Mouse (Mus musculus) regulatory T cell (primary cell): Measurements from ENCODE around the gene Neb.

ENCODE experiments used
- in situ Hi-C: fragments of 300-600 bp; cut with MboI, MseI; formaldehyde crosslinking; loops from one replicate; pipeline ENCODE4 v1.15.1; 2025; ENCODE audit warnings: high pct_unique_total_duplicates

Neb gene

DNA sequence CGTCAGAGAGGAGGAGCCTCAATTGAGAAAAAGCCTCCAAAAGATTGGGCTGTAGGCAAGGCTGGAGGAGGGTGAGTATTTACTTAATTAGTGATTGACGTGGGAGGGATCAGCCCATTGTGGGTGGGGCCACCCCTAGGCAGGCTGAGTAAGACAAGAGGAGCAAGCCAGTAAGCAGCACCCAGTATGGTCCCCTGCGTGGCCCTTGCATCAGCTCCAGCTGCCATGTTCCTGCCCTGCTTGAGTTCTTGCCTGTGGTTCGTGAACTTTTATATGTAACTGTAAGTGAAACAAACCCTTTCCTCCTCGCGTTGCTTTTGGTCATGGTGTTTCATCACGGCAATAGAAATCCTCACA is at the start of gene Neb:
Neb (minus strand) TSS at position 27 of the 357 bp plus-strand sequence.
- in situ Hi-C loops = loop anchor here (5.0 kb wide), 1 partner anchor 34 kb away; no protein-coding TSS in a partner anchor

DNA sequence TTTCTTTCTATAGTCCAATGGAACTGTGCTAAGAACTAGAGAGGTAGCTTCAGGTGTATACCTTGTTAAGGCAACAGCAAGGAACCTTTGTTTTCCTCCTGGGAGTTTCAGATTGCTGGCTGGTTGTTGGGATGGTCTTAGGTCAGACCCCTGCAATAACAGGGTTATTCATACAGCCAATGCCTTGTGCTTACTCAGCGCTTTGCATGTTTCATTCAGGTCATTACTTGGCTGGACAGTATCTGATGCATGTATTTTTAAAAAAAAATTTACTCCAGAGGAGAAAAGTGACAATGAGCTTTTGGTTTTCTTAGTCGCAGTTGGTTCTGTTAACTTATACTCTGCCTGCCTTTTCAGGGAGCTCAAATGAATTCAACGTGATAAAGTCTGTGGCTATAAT is 49.1 kb upstream of the Neb start:
- in situ Hi-C loops = no loop called here

DNA sequence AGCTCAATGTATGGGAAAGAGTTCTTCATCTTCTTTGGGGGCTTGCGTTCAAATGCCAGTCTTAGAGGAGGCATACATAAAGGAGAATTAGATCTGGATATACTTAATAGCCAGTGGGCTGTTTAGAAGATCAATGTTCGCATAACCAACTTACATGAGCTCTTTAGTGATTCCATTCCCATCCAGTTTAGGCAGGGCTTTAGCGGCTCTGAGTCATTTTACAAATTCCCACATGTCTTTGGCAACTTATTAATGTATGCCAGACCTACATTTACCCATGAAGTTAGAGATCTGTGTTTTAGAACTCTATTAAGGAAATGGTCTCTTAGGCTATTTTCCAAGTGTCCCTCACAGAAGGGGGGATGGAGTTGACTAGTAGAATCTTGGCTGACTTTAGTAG is 47.8 kb upstream of the Neb start:
- in situ Hi-C loops = no loop called here

DNA sequence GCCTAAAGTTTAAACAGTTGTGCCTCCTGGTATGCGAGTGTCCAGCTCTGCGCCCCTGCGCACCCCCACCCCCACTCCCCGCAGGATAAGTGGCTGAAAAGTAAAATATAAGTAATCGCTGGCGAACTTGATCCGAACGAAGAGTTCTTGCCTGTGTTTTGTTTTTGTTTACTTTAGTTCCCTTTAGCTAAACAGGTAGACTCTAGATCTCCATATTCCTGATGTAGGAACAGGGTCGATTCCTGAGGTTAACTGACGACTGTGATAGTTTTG is 47.2 kb upstream of the Neb start:
- in situ Hi-C loops = no loop called here

DNA sequence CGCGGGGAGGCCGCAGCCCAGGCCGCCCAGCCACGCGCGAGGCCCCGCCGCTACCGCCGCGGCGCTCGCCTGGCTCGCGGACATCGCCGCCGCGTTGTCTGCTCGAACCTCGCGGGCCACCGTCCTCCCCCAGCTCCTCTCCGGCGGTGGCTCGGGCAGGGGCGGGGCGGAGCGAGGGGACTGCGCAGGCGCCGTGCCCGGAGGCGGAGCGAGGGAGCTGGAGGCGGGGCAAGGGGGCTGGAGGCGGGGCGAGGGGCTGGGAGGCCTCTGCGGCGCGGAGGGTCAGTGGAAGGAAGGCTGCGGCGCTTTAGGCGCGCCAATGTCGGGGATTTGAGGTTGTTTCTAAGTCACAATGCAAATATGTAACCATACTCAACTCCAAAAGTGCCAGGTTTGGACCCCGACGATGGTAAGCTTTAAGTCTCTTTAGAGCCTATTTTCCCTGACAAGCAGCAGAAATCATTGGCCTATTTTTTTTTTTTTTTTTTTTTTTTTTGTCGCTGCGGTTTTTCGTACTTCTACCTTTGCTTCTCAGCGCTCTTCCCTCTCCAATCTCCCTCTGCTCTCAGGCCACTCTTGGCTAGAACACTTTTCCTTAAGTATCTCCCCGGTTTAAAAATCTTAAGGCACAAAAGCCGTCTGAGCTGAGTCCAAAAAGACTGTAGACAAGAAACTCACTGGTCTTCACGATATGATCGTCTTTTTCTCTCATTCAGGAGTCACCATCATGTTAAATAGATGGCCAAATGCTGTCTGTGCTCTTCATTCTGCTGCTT is 46.7 kb upstream of the Neb start, which contains the start of gene Arl5a:
Arl5a (minus strand) TSS at position 155 of the 776 bp plus-strand sequence.
- in situ Hi-C loops = no loop called here

DNA sequence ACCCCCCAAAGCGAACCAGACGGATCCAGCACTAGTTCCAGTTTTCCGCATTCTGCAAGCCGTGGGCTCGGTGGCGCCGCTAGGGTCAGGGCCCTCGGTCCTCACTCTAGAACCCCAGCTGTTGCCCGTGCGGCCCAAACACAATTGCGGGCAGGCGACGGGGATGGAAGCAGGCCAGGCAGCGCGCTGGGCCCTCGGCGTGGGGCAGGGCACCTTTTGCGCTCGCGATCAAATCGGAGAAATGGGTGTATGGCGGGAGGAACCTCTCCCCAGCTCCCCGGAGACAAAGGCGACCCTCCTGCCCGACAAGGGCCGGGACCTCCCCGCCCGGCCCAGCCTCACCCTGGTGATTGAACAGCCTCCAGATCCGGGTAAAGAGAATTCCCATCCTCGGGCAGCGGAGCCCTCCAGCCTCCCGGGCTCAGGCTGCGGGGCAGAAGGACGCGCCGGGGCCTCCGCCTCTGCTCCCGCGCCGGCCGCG is 46.0 kb upstream of the Neb start:
- in situ Hi-C loops = no loop called here

DNA sequence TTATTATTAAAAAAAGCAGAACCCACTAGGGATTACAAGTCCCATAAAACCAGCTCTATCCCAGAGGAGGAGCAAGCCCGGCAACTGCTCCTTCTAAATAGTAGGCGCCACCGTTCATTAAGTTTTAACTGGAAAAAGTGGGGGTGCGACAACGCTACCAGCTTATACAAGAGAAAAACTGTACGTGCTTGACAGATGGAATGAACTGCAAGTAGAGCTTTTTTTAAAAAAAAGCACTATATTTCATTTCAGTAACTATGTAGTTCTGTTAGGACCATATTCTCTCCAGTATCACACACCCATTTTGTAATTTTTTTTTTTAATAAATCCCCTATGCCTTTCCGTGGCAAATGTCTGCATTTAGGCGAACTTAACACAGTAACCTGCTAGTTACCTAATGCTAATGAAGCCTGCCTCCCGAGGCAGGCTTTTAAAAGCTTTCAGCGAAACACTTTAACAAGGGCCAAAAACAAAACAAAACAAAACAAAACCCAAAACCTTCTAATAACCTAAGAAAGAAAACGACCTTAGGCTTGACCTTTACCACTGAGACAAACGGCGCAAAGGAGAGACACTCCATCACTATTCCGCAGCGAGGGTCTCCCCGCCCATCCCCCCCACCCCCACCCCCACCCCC is 45.5 kb upstream of the Neb start:
- in situ Hi-C loops = no loop called here

DNA sequence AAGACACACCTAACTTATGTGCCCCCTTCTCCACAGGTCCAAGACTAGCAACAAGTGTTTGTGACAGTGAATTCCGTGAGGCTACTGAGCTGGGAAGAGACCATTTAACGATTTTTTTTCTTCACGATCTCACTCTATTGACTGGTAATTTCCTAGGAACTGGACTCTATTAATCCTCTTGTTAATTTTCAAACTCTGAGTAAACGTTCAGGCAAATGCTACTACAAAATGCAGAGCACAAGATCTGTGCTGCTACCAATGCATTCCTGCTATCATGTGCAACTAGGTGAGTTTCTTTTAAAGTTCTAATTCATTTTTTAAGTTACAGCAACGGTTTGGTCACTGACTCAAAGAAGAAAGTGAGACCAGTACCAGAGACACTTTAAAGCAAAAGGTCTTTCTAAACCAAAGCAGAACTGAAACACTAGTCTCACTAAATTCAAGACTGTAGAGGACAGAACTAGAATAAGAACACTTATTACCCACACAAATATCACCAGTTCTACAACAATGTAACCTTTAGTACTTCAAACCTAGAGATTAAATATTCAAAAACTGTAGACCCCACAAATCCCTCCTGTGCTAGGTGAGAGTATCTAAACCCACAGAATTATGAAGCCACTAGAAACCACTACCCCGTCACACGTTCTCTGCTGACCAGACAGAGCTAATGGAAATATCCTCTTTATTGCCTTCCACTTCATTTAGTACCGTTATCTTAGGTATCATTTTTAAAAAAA is 44.8 kb upstream of the Neb start:
- in situ Hi-C loops = no loop called here

DNA sequence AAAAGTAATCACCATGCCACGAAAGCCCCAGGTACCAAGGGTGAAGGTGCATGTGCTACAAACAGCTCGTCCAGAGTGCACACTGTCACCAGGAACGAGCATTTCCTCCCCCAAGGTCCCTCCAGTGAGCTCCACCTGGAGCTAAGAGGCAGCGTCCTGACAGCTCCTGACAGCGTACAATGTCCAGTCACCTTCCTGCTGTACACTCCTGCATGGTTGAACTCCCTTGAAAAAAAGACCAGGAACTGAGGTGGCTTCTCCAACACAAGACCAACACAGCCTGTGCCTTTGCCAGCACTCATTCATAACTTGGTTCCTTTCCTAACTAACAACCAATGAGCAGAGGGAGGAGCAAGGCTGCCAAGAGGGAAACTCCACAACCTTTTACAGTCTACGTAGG is 42.9 kb upstream of the Neb start:
- in situ Hi-C loops = no loop called here

DNA sequence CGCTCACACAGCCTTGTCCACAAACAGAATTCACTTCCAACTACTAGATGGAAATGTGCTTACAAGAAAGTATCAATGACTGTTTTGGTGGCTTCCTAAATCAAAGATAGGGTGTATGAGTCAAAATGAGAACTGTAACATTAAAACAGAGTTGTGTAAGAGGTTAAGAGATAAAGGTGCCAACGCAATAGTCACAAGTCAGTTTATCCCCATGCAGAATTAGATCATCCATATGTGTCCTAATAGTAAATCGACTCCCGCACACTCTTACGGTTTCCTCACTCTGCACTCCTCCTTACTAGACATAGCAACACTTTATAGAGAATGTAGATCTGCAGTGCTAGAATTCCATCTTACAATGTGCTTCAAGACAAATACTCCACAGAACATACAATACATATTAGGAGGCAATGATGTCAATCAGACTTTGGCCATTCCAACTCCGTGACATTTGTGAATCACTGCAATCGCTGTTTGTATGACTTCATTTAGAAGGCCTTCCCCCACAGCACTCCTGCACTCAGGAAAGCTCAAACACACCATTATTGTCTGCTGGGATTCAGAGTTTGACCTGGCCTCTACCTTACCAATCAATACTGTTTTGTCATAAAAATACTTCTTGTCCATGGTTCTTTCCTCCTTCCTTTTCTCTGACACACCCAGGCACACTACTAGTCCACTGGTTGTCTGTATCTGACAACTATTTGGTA is 41.9 kb upstream of the Neb start:
- in situ Hi-C loops = no loop called here

DNA sequence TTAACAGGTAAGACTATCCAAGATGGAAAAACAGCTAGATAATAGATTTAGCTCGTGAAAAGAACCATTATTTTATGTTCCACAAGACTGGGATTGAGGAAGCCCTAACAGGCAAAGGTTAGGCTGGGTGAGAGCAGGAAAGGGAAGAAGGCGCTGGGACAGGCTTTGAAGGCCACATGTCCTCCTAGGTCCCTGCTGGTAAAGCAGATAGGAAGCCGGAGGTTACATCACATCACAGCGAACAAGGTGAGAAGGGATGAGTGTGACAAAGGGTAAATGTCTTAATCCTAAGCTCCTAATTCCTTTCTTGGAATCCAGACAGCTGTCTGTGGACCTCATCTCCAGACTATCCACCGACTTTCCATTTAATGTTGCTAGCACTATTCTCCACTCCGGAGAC is 41.0 kb upstream of the Neb start:
- in situ Hi-C loops = loop anchor here (5.0 kb wide), 1 partner anchor 117 kb away; no protein-coding TSS in a partner anchor

DNA sequence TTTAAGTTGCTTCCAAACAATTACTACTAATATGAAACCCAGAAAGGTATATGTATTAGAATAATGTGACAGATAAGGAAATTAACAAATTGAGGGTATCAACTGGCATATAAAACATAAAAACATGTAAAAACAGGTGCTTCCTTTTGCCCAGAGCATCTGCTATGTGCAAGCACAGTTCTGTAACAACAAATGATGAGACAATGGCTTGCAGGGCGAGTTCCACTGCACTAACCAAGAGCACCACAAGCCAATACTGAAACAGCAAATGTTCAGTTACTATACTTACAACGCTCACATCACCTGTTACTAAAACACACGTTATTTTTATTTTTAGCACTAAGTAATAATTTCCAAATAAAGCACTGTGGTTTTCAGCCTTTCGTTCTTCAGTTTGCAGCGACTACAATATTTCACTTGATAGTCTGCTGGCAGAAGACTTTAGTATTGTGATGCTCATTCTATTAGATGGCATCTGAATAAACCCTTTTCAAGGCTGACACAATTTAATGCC is 34.3 kb upstream of the Neb start:
- in situ Hi-C loops = loop anchor here (5.0 kb wide), 1 partner anchor 35 kb away; the partner anchor contains the start of gene Neb

DNA sequence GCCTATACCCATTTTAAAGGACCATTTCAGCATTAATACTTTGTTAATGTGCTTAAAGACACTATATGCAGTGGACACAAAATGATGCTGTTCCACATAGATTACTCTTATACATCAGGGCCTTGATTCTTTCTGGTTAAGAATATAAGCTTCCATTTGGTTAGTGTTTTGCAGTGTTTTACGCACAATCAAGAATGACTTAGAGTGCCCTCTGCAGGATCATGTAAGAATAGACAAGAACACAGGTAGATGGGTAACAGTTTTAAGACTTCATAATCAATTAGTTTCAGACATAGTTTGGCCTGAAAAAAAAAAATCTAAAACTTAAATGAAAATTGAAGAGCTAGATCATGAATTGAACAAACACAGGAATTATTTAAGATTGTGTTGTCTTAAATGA is 28.2 kb upstream of the Neb start:
- in situ Hi-C loops = no loop called here

DNA sequence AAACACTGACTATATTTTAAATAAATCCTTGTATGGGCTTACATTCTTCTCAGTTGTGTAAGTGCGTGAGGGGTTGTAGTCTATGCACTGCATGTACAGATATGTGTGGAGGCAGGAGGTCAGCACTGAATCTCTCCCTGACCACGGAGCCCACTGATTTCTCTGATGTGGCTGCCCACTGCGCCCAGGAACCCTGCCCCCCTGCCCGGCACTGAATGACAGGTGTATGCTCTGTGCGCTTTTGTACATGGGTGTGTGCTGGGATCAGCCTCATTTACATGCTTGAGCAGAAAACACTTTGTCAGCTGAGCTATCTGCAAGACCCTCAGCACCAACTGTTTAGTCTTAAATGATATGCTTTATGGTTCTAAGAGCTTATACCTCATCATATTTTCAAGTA is 27.0 kb upstream of the Neb start:
- in situ Hi-C loops = no loop called here

DNA sequence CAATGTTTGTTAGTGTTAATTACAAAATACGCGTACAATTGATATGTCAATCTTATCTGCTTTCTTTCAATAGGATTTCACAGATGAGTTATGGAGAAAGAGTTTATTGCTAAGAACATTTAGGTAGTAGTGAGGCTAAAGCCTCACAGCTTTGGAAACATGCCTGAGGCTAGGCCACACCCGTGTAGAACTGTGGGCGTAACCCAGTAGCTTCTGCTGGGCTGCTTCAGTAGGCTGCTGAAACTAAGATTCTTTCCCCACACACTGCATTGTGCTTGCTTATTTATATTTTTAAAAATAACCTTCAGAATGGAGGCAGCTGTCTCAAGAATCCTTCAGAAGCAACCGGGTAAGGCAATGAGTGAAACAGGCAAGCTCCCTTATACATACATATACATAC is 16.3 kb upstream of the Neb start:
- in situ Hi-C loops = no loop called here

DNA sequence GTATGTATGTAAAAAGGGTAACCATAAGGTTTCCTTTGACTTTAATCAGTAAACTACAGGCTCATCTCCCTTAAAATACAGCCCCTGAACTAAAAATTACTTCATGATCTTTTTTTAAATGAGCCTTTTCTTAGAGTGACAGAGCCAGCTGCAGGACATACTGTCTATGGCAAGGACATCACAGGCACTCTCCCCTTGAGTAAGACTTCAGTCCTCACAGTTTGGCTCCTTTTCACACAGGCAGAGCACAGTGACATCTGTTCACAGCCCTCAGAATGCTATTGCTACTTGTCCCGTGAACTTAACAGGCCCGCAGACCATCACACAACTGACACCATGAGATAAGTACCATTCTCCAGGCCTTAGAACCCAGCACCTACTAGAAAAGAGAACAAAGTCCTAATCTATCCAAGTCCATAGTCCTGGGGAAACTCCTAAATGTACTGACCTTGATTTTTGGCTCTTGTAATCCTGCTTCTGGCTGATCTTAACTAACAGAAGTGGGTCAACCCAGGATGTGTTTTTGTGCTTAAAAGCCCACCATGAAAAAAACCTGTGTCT is 12.2 kb upstream of the Neb start:
- in situ Hi-C loops = no loop called here

DNA sequence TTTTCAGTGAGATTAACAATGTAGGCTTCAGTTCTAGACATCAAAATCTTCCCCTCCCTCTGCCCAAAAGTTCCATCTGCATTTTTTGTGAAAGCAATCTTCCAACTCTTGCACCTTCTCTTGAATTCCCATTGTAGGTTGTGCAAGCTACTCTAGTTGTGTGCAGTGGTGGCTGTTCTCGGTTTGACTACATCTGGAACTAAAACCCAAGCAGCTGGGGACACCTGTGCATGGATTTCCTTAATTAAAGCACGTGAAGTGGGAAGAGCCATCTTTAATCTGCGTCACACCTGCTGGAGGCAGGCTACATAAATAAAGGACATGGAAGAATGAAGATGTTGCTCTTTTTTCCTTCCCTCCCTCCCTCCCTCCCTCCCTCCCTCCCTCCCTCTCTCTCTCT is 11.7 kb upstream of the Neb start:
- in situ Hi-C loops = no loop called here

DNA sequence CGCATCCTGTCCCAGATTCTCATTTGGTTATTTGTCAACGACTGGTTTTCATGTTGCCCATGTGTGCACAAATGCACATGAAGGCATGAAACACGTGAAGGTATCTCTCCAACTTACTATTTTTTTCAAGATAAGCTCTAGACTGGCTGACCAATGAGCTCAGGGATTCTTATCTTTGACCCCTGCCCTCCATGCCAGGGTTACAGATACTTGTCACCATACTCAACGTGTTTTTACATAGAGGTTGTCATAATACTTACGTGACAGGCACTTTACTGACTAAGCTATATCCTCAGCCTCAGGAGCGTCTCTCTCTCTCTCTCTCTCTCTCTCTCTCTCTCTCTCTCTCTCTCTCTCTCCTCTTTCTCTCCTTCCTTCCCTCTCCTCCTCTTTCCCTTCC is 8.2 kb upstream of the Neb start:
- in situ Hi-C loops = no loop called here

DNA sequence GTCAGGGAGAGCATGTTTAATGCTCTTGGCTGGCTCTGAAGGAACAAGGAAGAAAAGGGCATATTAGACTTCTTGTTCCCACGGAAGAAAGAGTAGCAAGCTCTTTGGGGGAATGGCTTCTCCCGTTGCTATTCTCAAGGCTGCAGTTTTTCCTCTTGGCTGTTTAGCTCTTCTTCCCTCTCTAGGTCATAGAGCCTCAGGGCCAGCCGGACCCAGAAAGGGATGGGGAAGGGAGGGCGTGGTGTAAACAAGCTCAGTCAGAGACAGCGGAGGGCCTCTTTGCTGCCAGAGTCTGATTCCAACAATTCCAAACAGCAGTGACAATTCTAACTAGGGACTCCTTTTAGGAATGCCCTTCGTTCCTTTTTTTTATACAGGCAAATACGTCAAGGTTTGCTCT is 7.8 kb upstream of the Neb start:
- in situ Hi-C loops = no loop called here

DNA sequence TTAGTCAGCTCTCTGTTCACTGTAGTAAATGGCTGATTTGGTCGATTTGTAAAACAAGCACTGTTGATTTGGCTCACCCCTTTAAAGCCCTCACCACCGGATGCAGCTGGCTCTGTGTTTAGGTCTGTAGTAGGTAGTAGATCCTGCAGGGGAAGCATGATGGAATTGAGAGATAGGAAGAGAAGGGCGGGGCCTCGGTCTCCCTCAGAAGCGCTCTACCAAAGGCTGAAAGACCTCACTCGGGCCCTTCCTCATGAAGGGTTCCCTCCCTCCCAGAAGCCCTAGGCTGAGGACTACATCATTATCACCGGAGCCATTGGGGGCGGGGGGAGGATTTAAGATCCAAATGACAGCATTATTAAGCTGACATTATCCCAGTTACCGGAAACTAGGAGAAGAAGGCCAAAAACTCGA is 581 bp upstream of the Neb start:
- in situ Hi-C loops = loop anchor here (5.0 kb wide), 1 partner anchor 33 kb away; no protein-coding TSS in a partner anchor

DNA sequence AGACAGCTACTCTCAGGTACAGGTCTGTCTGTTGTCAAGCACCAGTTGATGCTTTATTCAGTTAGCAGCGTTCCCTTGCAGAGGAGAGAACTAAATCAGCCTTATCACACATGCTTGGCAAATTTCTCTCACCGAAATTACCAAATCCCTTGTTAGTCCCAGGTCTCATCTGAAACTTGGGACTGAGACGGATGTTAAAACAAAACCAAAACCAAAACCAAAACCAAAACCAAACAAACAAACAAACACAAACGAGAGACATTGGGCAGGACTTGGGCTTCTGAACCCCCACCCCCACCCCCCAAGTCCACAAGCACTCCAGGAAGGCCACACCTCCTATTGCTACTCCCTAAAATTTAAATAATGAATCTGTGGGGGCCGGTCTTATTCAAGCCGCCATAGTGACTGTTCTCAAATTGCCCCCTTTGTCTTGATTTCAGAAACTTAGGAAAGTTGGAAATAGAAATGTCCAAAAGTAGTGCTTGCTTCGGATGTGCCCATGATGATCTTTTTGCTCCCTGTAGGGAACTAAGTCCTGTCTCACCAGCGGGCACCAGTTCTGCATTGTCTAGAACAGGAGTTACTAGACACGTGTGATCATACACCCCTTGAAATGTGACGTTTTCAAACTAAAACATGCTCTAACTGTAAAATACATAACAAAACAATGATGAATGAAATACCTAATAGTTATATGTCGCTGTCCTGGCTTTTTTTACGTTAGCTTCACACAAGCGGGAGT is 397 bp downstream of the Neb start:
- in situ Hi-C loops = loop anchor here (5.0 kb wide), 1 partner anchor 34 kb away; no protein-coding TSS in a partner anchor
